Mouse (Mus musculus) olfactory bulb, adult 2 months (tissue): ENCODE data around the gene Glt1d1.

Source experiments
- CTCF ChIP-seq: fragments of 200-500 bp; IDR thresholded peaks from 2 replicates; pipeline ENCODE4 v1.5.1; 2012; ENCODE audit warnings: low read depth, mild to moderate bottlenecking, low read length, moderate library complexity; ENCODE audit not compliant: insufficient read depth
- POLR2A ChIP-seq: fragments of 200-500 bp; IDR thresholded peaks from 2 replicates; pipeline ENCODE4 v1.6.1; 2012; ENCODE audit warnings: mild to moderate bottlenecking, low read depth, low read length, moderate library complexity; ENCODE audit not compliant: insufficient read depth

GRCm38 (mm10) chr5:127639067-127639605, 7.1 kb downstream of the Glt1d1 start:
- TF ChIP-seq CTCF, result no peak
- no peak for TF ChIP-seq POLR2A
